Mouse (Mus musculus): ENCODE measurements around the gene Lipo2.
"Not testable (repeated sequence)": the region's sequence is repeated elsewhere in the genome, so short reads cannot be mapped to it uniquely, and the experiment has no call there.

The Lipo2 gene

GRCm38 (mm10) chr19:33751259-33751658, at the start of gene Lipo2:
Gene Lipo2, minus strand, starts transcription at chr19:33751359.
- DNase-seq (ENCODE audit: low read depth, low spot score) = not testable (repeated sequence)

- DNase-seq (ENCODE audit: low read depth, low spot score) = not testable (repeated sequence)
These were observed 36.2 kb upstream of the Lipo2 start, which contains the start of gene Lipo1 for GRCm38 (mm10) chr19:33787359-33787758. Gene Lipo1, minus strand, starts transcription at chr19:33787459.

GRCm38 (mm10) chr19:33786576-33787277, 35.6 kb upstream of the Lipo2 start:
- no peak for DNase-seq (ENCODE audit: low read depth, low spot score)

GRCm38 (mm10) chr19:33761287-33762086, 10.3 kb upstream of the Lipo2 start, which contains the start of gene Lipo3:
Gene Lipo3, minus strand, starts transcription at chr19:33761951.
- DNase-seq (ENCODE audit: low read depth, low spot score) = peak; percentile 2
